Mouse (Mus musculus) lung, postnatal 0 days (tissue): ENCODE measurements around the gene Ptdss2.

Experiments
- CTCF ChIP-seq: IDR thresholded peaks from 2 replicates; pipeline ENCODE4 v1.5.1; 2016; ENCODE audit warnings: antibody characterized with exemption, mild to moderate bottlenecking
- EP300 ChIP-seq: IDR thresholded peaks from 2 replicates; pipeline ENCODE4 v1.6.1; 2016; ENCODE audit warnings: antibody characterized with exemption, mild to moderate bottlenecking, control low read depth

DNA sequence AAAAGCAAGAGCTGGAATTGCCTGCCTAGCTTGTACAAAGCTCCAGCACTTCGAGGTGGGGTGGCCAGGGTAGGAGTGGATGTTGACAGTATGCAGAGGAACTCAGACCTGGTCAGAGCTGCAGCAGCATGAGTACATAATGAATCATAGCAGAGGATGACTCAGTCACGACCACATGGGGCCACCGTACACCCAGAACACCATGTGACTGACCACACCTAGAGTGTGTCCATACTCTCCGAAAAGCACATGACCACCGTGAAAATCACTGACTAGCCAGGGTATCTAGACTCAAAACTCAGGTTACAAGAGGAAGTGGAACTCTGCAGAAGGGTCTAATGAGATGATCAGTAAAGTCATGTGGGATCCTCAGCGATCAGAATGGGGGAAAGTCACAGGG, 42.7 kb downstream of the Ptdss2 start:
- TF ChIP-seq CTCF (no peak), EP300 (peak; percentile 78)
